Mouse (Mus musculus): Measurements from ENCODE around the gene Gabrb1.
"Not testable (repeated sequence)": the region's sequence is repeated elsewhere in the genome, so short reads cannot be mapped to it uniquely, and the experiment has no call there.

The Gabrb1 gene

GRCm38 (mm10) chr5:72043226-72044151, 385.6 kb downstream of the Gabrb1 start:
- DNase-seq, result no peak

- no peak for DNase-seq
These were observed 388.3 kb downstream of the Gabrb1 start for GRCm38 (mm10) chr5:72046261-72046660.

GRCm38 (mm10) chr5:72064079-72064478, 406.2 kb downstream of the Gabrb1 start:
- no peak for DNase-seq

- DNase-seq, result no peak
These were observed 410.9 kb downstream of the Gabrb1 start for GRCm38 (mm10) chr5:72068826-72069225.

GRCm38 (mm10) chr5:72069398-72069797, 411.5 kb downstream of the Gabrb1 start:
- not testable (repeated sequence) for DNase-seq

- no peak for DNase-seq
These were observed 418.9 kb downstream of the Gabrb1 start for GRCm38 (mm10) chr5:72076781-72077180.

GRCm38 (mm10) chr5:72086518-72086917, 428.6 kb downstream of the Gabrb1 start:
- peak in 1 of 2 experiments; percentile 30 for DNase-seq

- peak in 1 of 2 experiments; percentile 3 for DNase-seq
These were observed 436.7 kb downstream of the Gabrb1 start for GRCm38 (mm10) chr5:72094582-72094981.

GRCm38 (mm10) chr5:72095015-72095414, 437.1 kb downstream of the Gabrb1 start:
- DNase-seq, result no peak

GRCm38 (mm10) chr5:72104274-72104921, 446.5 kb downstream of the Gabrb1 start:
- no peak for DNase-seq

- no peak for DNase-seq
These were observed 464.6 kb downstream of the Gabrb1 start for GRCm38 (mm10) chr5:72122414-72123037.

GRCm38 (mm10) chr5:72126681-72127080, 468.8 kb downstream of the Gabrb1 start:
- no peak for DNase-seq

- DNase-seq, result no peak
These were observed 476.0 kb downstream of the Gabrb1 start for GRCm38 (mm10) chr5:72133906-72134305.

GRCm38 (mm10) chr5:72138256-72138655, 480.3 kb downstream of the Gabrb1 start:
- DNase-seq, result no peak

GRCm38 (mm10) chr5:72139619-72140018, 481.7 kb downstream of the Gabrb1 start:
- no peak for DNase-seq

GRCm38 (mm10) chr5:72148679-72149078, 490.8 kb downstream of the Gabrb1 start:
- no peak for DNase-seq

GRCm38 (mm10) chr5:72150870-72151269, 493.0 kb downstream of the Gabrb1 start:
- no peak for DNase-seq

- DNase-seq, result not testable (repeated sequence)
These were observed 497.8 kb downstream of the Gabrb1 start for GRCm38 (mm10) chr5:72155686-72156085.

- DNase-seq, result no peak
These were observed 498.7 kb downstream of the Gabrb1 start for GRCm38 (mm10) chr5:72156598-72156997.

- DNase-seq, result no peak
These were observed 500.8 kb downstream of the Gabrb1 start for GRCm38 (mm10) chr5:72158667-72159066.

GRCm38 (mm10) chr5:72159537-72159936, 501.6 kb downstream of the Gabrb1 start:
- DNase-seq, result no peak

- DNase-seq, result no peak
These were observed 503.0 kb downstream of the Gabrb1 start for GRCm38 (mm10) chr5:72160781-72161485.

GRCm38 (mm10) chr5:72162855-72163254, 504.9 kb downstream of the Gabrb1 start:
- DNase-seq, result no peak
